Mouse (Mus musculus) lung, postnatal 4 days (tissue): ENCODE data around the gene Slc6a1.

Source experiments
- DNase-seq, 2 experiments: peaks; one replicate each; pipeline ENCODE4 v3.0.0; 2021

Slc6a1 gene

DNA sequence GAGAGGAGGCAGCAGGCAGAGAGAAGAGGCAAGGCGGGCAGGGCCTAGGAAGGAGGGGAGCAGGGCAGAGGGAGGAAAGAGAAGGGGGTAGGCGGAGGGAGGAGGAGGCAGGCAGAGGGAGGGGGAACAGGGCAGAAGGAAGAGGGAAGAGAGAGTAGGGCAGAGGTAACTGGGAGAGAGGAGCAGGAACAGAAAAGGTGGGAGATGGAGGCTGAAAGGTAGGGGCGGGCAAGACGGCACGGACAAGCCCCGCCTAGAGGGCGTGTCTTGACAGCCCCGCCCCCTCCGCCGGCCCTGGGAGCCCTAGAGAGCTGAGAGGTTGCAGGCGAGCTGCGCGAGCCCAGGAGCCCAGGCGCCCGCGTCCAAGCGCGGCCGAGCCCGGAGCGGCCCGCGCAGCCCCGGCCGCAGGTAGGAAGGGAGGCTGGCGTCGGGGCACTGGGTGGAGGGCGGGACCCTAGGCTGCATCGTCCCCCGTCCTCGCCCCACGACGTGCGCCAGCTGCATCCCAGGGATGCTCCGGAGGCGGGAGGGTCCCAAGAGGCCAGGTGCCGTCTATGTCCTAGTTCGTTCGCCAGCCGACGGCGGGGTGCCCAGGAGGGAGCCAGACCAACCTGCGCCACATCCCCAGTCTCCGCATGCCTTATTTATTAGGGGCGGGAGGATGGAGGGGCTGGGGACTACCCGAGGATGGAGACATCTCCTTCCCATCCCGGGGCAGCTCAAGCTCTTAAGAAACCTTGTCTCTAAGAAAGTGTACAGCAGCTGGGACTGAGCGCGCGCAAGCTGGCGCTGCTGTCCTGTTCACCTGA, at the start of gene Slc6a1:
Gene Slc6a1, plus strand, starts transcription at position 167 of the 809 bp plus-strand sequence.
- peak; percentile 57 to 66 for DNase-seq

DNA sequence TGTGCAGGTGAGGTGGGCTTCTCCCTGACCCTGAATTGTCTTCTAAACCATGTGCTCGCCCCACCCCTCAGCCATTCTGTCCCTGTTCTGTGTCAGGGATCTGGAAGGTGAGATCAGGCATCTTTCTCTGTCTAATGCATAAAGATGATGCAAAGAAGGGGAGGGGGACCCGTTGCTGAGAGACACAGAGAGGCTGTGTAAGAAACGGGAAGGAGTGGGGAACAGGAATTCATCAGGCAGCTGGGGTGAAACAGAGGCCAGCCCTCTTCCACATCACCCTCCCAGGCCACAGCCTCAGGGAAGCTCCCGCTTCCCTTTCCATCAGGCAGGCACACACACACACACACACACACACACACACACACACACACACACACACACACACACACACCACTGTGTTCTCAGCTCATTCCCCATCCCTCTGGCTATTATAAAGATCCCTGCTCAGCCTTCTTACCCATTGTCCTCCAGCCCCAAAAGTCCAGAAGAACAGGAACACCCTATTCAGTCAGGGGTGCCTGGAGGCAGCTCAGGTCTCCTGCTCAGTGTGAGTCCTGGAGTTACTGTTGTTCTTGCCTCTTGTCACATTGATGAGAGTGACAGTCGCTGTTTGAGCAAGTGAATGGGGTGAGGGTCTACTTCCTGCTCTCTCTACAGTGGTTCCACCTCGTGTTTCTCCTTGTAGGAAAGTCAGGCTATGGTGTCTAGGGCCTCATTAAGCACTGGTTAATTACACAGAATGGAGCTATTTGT, 43.4 kb upstream of the Slc6a1 start:
- DNase-seq = no peak

DNA sequence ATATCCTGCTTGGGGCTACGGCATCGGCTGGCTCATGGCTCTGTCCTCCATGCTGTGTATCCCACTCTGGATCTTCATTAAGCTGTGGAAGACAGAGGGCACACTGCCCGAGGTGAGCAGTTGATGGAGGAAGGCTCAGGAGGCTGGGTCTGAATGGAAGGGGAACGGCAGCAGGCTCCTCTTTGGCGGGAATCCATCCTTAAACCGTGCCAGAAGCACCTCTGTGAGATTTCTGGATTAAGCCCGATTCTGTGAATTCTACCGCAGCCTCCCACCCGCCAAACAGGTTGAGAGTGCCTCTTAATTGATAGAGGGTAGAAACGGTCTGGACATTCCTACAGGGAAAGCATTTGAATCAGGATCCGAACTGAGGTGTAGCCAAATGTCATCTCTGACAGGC, 36.8 kb upstream of the Slc6a1 start:
- no peak for DNase-seq

DNA sequence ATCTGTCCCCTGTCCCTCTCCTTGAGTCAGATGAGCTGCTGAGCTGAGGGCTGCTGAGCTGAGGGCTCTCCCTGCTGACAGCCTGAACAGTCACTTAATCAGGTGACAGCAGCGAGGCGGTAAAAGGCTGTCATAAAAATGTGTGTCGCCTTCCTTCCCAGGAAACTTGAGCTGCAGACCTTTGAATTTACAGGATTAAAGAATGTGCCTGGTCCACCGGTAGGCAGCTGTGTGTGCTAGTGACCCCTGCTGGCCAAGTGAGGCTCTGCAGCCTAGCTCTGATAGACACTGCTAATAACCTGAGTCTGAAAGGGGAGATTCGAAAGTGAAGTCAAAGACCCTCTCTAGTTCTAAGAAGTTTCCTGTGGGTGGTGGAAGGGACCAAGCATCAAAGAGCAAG, 32.1 kb upstream of the Slc6a1 start:
- DNase-seq = peak; percentile 47 to 63

DNA sequence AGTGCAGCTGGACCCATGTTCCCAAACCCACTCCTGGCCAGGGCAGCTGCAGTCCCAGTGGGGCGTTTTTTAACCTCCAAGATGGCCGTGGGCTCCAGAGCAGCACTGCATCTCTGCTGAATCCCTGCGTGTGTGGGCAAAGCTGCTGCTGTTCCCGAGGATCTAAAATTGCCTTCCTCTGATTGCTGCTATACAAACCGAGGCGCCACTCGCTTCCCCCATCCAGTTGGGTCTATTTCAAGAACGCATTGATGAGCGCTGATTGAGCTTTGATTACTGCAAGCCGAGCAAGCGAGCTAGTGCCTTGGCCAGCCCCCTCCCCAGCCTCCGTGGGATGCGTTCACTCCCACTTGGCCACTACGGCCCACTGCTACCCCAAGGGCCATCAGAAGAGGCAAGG, 27.5 kb upstream of the Slc6a1 start:
- no peak for DNase-seq

DNA sequence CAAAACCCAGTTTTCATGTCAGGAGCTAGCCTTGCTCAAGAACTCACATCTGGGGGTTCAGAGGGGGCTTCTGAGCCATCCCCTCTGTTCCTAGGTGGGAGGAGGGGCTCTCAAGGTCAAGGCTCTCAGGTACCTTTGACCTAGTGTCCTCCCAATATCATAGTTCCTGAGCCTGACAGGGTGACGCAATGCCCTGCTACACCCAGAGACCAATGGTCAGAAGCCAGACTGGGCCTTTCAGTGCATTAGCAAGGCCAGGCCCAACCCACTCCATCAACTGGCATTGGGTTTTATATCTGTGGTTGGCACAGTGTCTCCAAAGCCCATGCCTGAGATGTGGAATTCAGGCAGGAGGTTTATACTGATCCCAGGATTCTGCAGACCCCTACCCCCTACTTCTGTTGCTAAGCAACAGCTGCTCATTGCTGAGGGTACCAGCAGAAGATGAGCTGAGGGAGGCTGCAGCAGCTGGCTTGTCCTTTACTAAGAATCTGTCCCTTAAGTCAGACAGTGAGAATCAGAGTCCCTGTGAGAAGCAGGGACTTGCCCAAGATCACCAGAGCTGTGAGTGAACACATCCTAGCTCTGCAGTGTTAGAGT, 24.6 kb upstream of the Slc6a1 start:
- no peak for DNase-seq

DNA sequence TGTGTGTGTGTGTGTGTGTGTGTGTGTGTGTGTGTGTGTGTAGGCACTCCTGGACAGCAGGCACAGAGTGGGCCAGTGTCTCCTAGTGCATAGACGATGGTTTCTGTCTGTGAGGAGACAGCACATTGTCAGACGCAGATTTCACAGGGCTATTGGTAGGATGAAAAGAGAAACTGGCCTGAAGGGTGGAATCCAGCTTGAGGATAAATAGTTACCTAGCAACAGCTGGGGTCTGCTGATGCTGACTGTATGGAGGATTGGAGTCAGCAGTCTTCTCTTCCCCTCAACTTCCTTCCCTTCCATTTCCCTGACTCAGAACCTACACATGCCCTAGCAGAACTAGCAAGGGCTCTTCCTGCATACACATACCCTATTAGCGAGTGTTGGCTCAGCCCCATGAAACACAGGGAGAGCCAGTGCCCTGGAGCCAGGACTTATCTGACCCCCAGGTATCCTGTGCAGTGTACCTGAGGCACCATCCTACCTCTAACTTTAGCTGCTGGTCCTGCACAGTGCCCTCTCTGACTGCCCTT, 23.7 kb upstream of the Slc6a1 start:
- DNase-seq = no peak

DNA sequence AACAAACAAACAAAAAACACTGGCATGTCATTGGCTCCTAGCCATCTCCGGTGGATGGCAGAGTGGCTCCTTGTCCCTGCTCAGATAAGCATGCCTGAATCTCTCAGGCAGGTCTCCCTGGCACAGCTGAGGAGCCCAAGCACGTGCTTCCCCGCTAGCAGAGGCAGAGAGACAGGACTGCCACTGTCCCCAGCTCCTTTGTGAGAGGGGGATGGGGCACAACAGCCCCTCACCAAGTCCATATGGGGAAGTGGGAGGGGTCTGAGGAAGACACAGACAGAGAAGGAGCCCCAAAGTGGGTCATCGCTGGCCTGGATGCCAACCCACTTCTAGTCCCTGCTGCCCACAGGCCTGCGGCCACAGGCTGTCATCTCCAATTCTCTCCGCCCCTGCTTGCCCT, 20.8 kb upstream of the Slc6a1 start:
- no peak for DNase-seq

DNA sequence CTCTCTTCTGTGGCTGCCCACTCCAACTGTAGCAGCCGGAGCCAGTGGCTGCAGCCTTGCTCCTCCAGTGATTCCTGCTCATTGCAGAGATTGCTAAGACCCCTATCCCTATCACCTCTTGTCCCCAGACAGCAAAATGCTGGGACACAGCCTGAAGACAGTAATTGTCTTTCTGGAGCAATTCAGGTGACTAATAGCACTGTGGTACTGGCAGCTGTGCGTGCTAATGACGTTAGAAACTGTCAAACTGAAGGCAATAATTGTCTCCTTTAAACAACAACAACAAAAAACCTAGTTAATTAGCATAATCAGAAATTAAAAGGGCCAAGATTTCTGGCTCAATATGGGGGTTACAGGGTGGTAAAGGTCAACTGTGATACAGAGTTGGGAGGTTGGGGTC, 18.4 kb upstream of the Slc6a1 start:
- no peak for DNase-seq

DNA sequence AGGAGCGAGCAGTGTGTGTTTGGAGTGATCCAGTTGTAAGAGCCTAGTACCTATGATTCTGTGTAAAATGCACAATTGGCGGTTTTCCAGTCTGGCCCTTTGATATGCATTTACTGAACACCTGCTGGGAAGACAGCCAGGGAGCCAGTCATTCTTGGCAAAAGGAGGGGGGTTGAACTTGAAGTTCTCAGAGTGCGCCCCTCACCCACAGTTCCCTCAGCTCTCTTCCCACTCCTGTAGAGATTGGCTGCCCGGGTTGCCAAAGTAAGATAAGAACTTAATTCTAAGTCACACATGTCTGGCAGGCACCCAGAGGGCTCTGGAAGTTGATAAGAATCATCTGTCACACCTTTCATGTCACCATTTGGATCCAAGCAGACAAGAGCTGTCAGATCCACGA, 18.0 kb upstream of the Slc6a1 start:
- no peak for DNase-seq

DNA sequence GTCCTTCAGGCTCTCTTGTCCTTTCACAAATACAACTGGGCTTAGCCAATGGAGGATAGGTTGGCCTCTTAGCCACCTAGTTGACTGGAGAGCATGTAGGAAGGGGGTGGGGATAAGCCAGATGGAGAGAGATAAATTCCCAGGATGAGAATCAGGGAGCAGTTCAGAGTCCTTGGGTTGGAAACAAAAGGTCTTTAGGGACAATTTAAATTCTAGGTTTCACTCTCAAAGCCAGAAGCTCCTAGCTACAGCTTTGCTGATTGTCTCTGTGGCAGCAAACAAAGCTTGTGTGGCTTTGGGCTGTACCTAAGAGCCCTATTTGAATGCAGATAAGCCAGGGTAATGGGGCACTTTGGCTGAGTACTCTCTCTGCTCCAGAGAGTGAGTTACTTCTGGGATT, 16.2 kb upstream of the Slc6a1 start:
- no peak for DNase-seq

DNA sequence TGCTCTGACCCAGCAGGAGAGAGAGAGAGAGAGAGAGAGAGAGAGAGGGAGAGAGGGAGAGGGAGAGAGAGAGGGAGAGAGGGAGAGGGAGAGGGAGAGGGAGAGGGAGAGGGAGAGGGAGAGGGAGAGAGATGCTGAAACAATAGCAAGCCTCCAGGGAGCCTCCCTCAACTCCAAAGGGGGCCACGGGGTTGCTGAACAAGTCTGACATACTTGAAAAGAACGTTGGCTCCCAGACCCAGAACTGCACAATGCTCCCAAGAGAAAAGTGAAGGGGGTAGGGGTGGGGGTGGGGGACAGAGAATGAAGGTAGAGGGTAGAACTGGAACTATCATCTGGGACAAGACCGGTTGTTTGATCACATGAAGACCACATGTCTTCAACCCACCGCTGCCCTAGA, 14.5 kb upstream of the Slc6a1 start:
- DNase-seq = no peak

DNA sequence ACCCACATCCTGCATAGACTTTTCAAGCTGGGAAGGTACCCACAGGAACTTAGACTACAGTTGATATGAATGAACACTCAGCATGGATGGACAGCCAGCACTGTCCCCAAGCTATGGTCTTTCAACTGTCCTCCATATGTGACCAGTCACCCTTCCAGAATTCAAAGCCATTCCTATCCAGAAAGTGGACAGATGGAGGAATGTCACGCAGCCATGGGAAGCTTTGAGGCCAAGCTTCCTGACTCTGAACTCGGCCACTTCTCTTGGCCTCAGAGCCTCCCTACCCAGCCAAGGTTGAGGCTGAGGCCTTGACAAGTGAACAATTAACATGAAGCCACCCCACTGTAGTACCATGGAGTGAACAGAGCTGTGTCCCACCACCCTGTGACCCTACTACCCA, 12.8 kb upstream of the Slc6a1 start:
- DNase-seq = no peak

DNA sequence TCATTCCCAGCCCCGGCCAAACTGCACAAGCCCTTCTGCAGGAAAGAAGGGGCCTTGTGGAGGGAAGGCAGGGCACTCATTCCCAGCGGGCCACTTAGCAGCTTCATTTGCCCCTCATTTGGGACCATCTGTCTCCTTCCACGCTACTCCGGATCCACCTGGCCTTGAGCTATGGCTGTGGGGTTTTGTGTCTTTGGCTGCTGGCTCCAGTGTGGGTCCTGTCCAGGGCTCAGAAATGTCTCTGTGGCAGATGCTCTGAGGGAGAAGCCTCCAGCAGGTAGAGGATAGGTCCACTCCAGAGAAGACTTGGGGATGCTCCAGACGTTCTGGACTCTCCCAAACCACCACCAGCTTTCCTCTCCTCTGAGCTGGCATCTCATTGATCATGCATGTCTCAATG, 11.6 kb upstream of the Slc6a1 start:
- DNase-seq = no peak

DNA sequence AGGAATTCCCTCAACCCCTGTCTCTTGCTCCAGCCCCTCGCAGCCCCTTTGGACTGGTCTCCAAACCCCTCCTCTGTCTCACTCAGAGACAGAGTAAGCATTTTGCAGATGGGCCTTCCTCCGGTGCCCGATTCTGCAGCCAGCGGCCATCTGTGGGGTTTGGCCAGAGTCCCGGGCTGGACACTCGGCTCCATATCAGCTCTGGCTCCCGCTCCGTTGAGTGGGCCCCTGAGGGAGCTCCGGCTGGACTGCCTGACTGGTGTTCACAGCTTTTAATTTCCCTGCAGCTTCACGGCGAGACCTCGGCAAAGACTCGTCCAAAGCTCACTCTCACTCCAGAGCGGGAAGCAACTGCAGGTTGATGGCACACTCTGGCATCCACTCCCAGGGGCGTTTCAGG, 10.2 kb upstream of the Slc6a1 start:
- DNase-seq = peak; percentile 29 to 77

DNA sequence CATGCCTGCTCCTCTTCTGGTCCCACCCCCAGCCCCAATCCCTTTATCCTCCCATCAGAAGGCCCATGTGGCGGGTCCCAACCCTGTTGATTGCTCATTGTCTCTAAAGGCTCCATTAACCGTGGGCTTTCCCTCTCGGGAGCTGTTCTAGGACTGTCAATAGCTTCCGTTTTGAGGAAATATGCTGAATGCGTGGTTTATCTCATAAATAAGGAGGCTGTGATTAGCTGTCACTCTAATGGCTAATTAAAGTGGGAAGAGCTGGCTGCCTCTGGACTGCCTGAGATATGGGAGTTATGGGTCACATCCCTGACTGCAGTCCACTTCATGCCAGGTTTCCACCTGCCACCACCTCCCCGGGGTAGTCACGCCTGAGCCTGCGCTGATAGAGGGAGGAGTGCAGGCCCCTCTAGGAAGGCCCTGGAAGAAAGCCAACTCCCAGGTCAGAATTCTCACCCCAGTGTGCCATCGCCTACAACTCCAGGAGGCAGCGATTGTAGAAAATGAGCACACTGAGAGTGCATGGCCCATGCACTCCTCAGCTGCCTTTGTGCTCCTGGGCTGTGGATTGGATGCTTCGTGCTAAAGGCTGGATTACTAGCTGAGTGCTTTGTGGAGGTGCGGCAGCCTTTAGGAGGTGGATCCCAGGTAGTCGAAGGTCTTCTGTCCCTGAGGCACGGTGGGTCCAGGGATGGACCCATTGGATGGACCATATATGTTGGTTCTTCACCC, 8.3 kb upstream of the Slc6a1 start:
- DNase-seq = no peak

DNA sequence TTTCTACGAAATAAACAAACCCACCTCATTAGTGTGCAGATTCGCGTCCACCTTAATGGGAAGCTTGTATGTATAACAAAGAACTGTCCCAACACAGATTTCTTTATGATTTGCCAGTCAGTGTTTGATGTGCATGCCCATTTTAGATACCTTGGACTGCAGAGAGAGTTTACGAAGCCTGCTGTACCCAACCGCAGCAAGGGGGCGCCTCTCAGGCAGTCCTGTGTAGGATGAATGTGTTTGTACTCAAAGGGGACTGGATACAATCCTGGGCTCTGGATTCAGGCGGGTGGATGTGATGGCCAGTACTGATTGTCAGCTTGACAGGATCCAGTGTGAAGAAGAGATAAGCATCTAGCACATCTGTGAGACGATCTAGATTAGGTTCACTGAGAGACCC, 6.6 kb upstream of the Slc6a1 start:
- DNase-seq = no peak

DNA sequence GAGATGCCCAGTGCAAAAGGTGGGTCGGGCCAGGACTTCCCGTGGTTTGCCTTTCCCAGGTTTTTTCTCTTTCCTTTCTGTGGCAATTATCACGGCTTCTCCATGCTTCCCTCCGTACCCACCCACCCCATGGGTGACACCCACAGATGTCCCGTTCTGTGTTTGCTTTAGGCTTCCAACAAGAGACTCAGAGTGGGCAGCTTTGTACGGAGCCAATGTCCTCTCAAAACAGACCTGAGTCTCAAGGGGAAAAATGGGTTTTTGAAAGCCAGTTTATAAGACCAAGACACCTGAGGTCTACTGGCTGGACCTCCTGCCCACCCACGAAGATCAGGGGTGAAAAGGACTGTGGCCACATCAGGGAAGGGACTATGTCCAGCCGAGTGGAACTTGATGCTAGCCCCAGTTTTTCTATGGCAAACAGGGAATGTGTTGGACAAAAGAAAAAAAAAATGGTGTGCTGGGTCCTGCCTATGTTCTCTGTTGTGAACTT, 889 bp downstream of the Slc6a1 start:
- no peak for DNase-seq

DNA sequence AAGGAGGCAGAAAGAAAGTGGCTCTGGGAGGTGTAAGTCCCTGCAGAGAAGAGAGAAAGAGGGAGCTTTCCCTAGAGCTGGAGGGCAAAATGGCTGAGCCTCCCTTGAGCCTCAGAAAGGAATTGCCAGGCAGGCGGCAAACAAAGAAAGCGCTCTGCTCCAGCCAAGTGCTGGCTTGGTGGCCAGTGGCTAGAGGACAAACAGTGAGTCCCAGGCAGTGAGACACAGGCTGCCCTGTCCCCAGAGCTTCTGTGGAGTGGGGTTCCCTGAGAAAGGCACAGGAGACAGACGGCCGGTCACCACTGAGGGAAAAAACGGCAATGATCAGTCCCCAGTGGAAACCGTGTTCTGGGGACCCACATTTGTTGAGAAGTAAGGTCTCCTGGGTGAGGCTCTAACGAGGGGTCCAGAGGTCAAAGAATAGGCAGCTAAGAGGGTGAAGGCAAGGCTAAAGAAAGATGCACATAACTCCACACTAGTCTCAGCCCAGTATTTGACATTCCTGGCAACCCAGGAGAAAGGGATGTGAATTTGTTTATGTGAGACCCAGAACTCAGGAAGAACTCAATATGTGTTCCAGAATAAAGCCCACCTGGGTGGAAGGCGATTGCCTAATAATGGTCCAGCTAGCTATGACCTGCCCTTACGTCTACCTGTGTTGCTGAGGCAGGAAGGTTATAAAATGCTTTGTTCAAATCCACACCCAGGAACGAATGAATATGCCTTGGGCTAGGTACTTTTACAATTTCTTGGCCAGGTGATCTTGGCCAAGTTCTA, 1.7 kb downstream of the Slc6a1 start:
- DNase-seq = no peak

DNA sequence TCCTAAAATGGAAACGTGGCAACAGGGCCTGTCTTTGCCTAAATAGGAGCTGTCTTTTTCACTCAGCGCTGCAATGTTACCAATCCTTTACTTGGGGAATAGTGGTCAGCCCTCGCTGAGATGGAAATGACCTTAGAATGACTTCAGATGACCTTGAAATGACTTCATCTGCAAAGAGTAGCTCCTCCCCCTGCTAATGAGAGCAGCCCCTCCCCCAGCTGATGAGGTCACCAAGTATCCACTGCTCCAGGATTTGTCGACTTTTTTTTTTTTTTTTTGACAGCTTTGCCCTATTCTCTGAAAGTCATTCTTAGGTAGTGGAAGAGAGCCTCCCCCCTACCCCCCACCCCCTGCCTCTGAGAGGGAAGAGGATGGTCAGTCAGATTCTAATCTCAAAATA, 3.0 kb downstream of the Slc6a1 start:
- DNase-seq = no peak

DNA sequence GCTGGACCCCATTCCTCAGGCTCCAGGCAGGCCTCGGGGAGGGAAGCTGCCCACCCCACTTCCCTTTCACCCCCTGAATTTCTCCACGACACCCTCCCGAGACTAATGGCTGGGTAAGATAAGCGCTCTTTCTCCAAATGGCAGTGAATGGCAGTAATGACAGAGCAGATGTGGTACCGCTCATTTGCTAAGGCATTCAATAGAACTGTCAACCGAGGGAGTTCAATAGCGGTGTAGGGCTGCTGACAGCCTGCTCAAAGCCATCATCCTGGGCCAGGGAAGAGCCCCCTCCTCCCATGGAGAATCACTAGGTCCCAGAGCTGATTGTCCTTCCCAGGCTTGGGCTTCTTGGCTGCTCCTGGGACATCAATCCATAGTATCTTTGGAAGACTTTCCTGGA, 6.7 kb downstream of the Slc6a1 start:
- no peak for DNase-seq

DNA sequence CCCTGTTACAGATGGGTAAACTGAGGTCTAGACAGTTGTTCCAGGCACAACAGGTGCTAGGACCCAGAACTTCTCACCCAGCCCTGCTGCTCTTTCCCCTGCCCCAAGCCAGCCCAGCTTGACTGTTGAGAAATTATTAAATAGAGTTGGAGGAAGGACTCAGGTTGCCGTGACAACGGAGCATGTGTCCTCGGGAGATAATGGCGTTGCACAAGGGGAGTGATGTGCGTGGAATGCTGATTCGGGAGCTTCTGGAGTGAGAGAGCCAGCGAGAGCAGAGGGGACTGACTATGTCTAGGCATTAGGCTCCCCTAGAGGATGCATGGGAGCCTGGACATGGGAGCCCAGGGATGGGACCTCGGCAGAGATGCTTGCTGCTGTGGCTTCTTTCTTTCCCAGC, 7.7 kb downstream of the Slc6a1 start:
- DNase-seq = no peak
